Mouse (Mus musculus) MEL (cell line): Measurements from ENCODE around the gene Gadd45g.

ENCODE experiments used
- MEF2A ChIP-seq: IDR thresholded peaks from 2 replicates; pipeline ENCODE4 v1.6.1; 2014; ENCODE audit warnings: low read depth, mild to moderate bottlenecking, inconsistent platforms, low read length, improper control_type of control experiment; ENCODE audit not compliant: poor library complexity, insufficient replicate concordance, severe bottlenecking; ENCODE audit errors: extremely low read depth
- RCOR1 ChIP-seq: IDR thresholded peaks from 2 replicates; pipeline ENCODE4 v1.6.1; 2012; ENCODE audit warnings: low read depth, mild to moderate bottlenecking, inconsistent platforms, low read length, improper control_type of control experiment

GRCm38 (mm10) chr13:51837402-51837801 lies 9.1 kb upstream of the Gadd45g start:
- no peak for TF ChIP-seq MEF2A
- no peak for TF ChIP-seq RCOR1
